Mouse (Mus musculus) limb, embryonic 10.5 days (tissue): ENCODE data around the gene Taar8a. TPM values are rescaled to one million over a fixed set of nuclear protein-coding genes. Genes with fewer than 3 reads are reported as not detected.
"Not testable (repeated sequence)": the region's sequence is repeated elsewhere in the genome, so short reads cannot be mapped to it uniquely, and the experiment has no call there.

ENCODE experiments used
- DNase-seq: peaks from one replicate; pipeline ENCODE4 v3.0.0-alpha.2; 2017; ENCODE audit warnings: low spot score
- H3K27ac ChIP-seq: fragments of 300-500 bp; sonication (generic); 2 replicates; pipeline ENCODE4 v1.5.1; 2016; ENCODE audit warnings: mild to moderate bottlenecking
- H3K27me3 ChIP-seq: fragments of 300-500 bp; sonication (generic); 2 replicates; pipeline ENCODE4 v1.6.1; 2016; ENCODE audit warnings: low read depth, mild to moderate bottlenecking; ENCODE audit not compliant: poor library complexity, severe bottlenecking
- H3K36me3 ChIP-seq: fragments of 300-500 bp; sonication (generic); 2 replicates; pipeline ENCODE4 v1.6.1; 2016; ENCODE audit warnings: mild to moderate bottlenecking, moderate library complexity
- H3K4me1 ChIP-seq: fragments of 300-500 bp; sonication (generic); 2 replicates; pipeline ENCODE4 v1.6.1; 2016
- H3K4me3 ChIP-seq: fragments of 300-500 bp; sonication (generic); 2 replicates; pipeline ENCODE4 v1.5.1; 2016; ENCODE audit warnings: mild to moderate bottlenecking, moderate library complexity
- H3K9me3 ChIP-seq: fragments of 300-500 bp; sonication (generic); replicated peaks from 2 replicates; pipeline ENCODE4 v1.6.1; 2016; ENCODE audit warnings: mild to moderate bottlenecking
- WGBS: fragments of 180-500 bp; shearing (Covaris S2); methylation state at CpG from one replicate; pipeline ENCODE4 v1.1.7; 2016; 5-methylcytosine and 5-hydroxymethylcytosine counted together
- polyA plus RNA-seq: library from polyadenylated mRNA; unstranded; fragments of >200 nt; fragmentation: Nextera tagmentation; extraction: Ambion mirVana; gene quantifications from 2 replicates; pipeline ENCODE4 v1.2.1, GENCODE M21; 2016

Gene Taar8a
- polyA plus RNA-seq, result not detected in 2 replicates

- not testable (repeated sequence) for H3K27me3 ChIP-seq, H3K36me3 ChIP-seq, H3K27ac ChIP-seq, DNase-seq, H3K4me3 ChIP-seq, H3K4me1 ChIP-seq, H3K9me3 ChIP-seq
- WGBS, result 82% methylated on average over 2 of the region's 4 CpGs
Measured at GRCm38 (mm10) chr10:24076200-24076599, at the start of gene Taar8a. TSS of gene Taar8a (plus strand) at chr10:24076500.

- Histone ChIP-seq H3K27ac (no peak within 1 kb of the TSS), H3K4me3 (no peak within 1 kb of the TSS), H3K27me3 (no peaks in the 10 kb centered on the region), H3K4me1 (no peaks in the 10 kb centered on the region), H3K9me3 (no peaks in the 10 kb centered on the region), H3K36me3 (no peaks in the 10 kb centered on the region)
- DNase-seq, result no peak
Measured at GRCm38 (mm10) chr10:24026922-24027321, 49.4 kb upstream of the Taar8a start, which contains the start of gene Taar7d. TSS of gene Taar7d (plus strand) at chr10:24027222.

GRCm38 (mm10) chr10:24031347-24031746 is 45.0 kb upstream of the Taar8a start:
- Histone ChIP-seq H3K27me3 (no peaks in the 10 kb centered on the region), H3K4me1 (no peaks in the 10 kb centered on the region), H3K9me3 (no peaks in the 10 kb centered on the region), H3K4me3 (no peak overlapping the region), H3K27ac (no peak overlapping the region), H3K36me3 (no peaks in the 10 kb centered on the region)
- no peak for DNase-seq

- H3K27ac ChIP-seq, result no peak within 1 kb of the TSS
- no peaks in the 10 kb centered on the region for H3K4me1 ChIP-seq
- DNase-seq, result no peak
- no peaks in the 10 kb centered on the region for H3K27me3 ChIP-seq
- no peaks in the 10 kb centered on the region for H3K36me3 ChIP-seq
- H3K4me3 ChIP-seq, result no peak within 1 kb of the TSS
- no peaks in the 10 kb centered on the region for H3K9me3 ChIP-seq
- WGBS, result 94% methylated on average over 2 of the region's 2 CpGs
Measured at GRCm38 (mm10) chr10:24037314-24037713, 39.0 kb upstream of the Taar8a start, which contains the start of gene Taar7e. TSS of gene Taar7e (plus strand) at chr10:24037614.

- Histone ChIP-seq H3K27me3 (no peaks in the 10 kb centered on the region), H3K9me3 (no peaks in the 10 kb centered on the region), H3K36me3 (no peaks in the 10 kb centered on the region), H3K4me3 (no peak overlapping the region), H3K4me1 (no peaks in the 10 kb centered on the region), H3K27ac (no peak overlapping the region)
- WGBS, result 75% methylated on average over 2 of the region's 2 CpGs
- DNase-seq, result no peak
Measured at GRCm38 (mm10) chr10:24040120-24040869, 36.0 kb upstream of the Taar8a start.

GRCm38 (mm10) chr10:24049210-24049609 is 27.1 kb upstream of the Taar8a start, which contains the start of gene Taar7f:
TSS of gene Taar7f (plus strand) at chr10:24049510.
- Histone ChIP-seq H3K27me3 (no peaks in the 10 kb centered on the region), H3K4me1 (no peaks in the 10 kb centered on the region), H3K4me3 (no peak within 1 kb of the TSS), H3K36me3 (no peaks in the 10 kb centered on the region), H3K9me3 (no peaks in the 10 kb centered on the region), H3K27ac (no peak within 1 kb of the TSS)
- no peak for DNase-seq

GRCm38 (mm10) chr10:24052039-24052438 is 24.3 kb upstream of the Taar8a start:
- DNase-seq, result no peak
- Histone ChIP-seq H3K4me3 (no peak overlapping the region), H3K4me1 (no peaks in the 10 kb centered on the region), H3K36me3 (no peaks in the 10 kb centered on the region), H3K27me3 (no peaks in the 10 kb centered on the region), H3K27ac (no peak overlapping the region), H3K9me3 (no peaks in the 10 kb centered on the region)
- 79% methylated on average over 5 of the region's 5 CpGs for WGBS

- no peaks in the 10 kb centered on the region for H3K27me3 ChIP-seq
- no peaks in the 10 kb centered on the region for H3K4me1 ChIP-seq
- WGBS, result 88% methylated on average over 3 of the region's 3 CpGs
- H3K27ac ChIP-seq, result no peak overlapping the region
- H3K9me3 ChIP-seq, result no peaks in the 10 kb centered on the region
- no peak overlapping the region for H3K4me3 ChIP-seq
- DNase-seq, result no peak
- no peaks in the 10 kb centered on the region for H3K36me3 ChIP-seq
Measured at GRCm38 (mm10) chr10:24058986-24059385, 17.3 kb upstream of the Taar8a start.

GRCm38 (mm10) chr10:24074751-24075150 is 1.5 kb upstream of the Taar8a start:
- H3K4me3 ChIP-seq, DNase-seq, H3K36me3 ChIP-seq, H3K9me3 ChIP-seq, H3K27ac ChIP-seq, H3K27me3 ChIP-seq, H3K4me1 ChIP-seq: not testable (repeated sequence)
- WGBS, result 63% methylated on average over 2 of the region's 2 CpGs

GRCm38 (mm10) chr10:24080166-24080565 is 3.9 kb downstream of the Taar8a start:
- no peak overlapping the region for H3K4me3 ChIP-seq
- DNase-seq, result peak; percentile 38
- no peaks in the 10 kb centered on the region for H3K27me3 ChIP-seq
- H3K9me3 ChIP-seq, result no peaks in the 10 kb centered on the region
- no peaks in the 10 kb centered on the region for H3K4me1 ChIP-seq
- H3K27ac ChIP-seq, result no peak overlapping the region
- WGBS, result 45% methylated on average over 3 of the region's 3 CpGs
- no peaks in the 10 kb centered on the region for H3K36me3 ChIP-seq

GRCm38 (mm10) chr10:24085936-24086335 is 9.6 kb downstream of the Taar8a start:
- Histone ChIP-seq H3K4me3 (no peak overlapping the region), H3K36me3 (no peaks in the 10 kb centered on the region), H3K9me3 (no peaks in the 10 kb centered on the region), H3K27ac (no peak overlapping the region), H3K4me1 (no peaks in the 10 kb centered on the region), H3K27me3 (no peaks in the 10 kb centered on the region)
- DNase-seq, result no peak
- 82% methylated on average over 5 of the region's 5 CpGs for WGBS

- H3K36me3 ChIP-seq, result no peaks in the 10 kb centered on the region
- DNase-seq, result no peak
- H3K27ac ChIP-seq, result no peak overlapping the region
- no peak overlapping the region for H3K4me3 ChIP-seq
- no peaks in the 10 kb centered on the region for H3K4me1 ChIP-seq
- H3K9me3 ChIP-seq, result no peaks in the 10 kb centered on the region
- 91% methylated on average over 5 of the region's 5 CpGs for WGBS
- no peaks in the 10 kb centered on the region for H3K27me3 ChIP-seq
Measured at GRCm38 (mm10) chr10:24086555-24086954, 10.3 kb downstream of the Taar8a start.

- Histone ChIP-seq H3K9me3 (no peaks in the 10 kb centered on the region), H3K4me1 (no peaks in the 10 kb centered on the region), H3K27me3 (no peaks in the 10 kb centered on the region), H3K27ac (no peak overlapping the region), H3K4me3 (no peak overlapping the region), H3K36me3 (no peaks in the 10 kb centered on the region)
- WGBS, result 98% methylated on average over 2 of the region's 2 CpGs
- DNase-seq, result no peak
Measured at GRCm38 (mm10) chr10:24087168-24087567, 10.9 kb downstream of the Taar8a start.

- no peak within 1 kb of the TSS for H3K27ac ChIP-seq
- 80% methylated on average over 2 of the region's 2 CpGs for WGBS
- DNase-seq, result no peak
- H3K4me3 ChIP-seq, result no peak within 1 kb of the TSS
- no peaks in the 10 kb centered on the region for H3K4me1 ChIP-seq
- no peaks in the 10 kb centered on the region for H3K36me3 ChIP-seq
- no peaks in the 10 kb centered on the region for H3K9me3 ChIP-seq
- no peaks in the 10 kb centered on the region for H3K27me3 ChIP-seq
Measured at GRCm38 (mm10) chr10:24092194-24092593, 15.9 kb downstream of the Taar8a start, which contains the start of gene Taar8b. TSS of gene Taar8b (minus strand) at chr10:24092294.
